Mouse (Mus musculus): ENCODE data around the gene Gm20518.

Gm20518 gene

DNA sequence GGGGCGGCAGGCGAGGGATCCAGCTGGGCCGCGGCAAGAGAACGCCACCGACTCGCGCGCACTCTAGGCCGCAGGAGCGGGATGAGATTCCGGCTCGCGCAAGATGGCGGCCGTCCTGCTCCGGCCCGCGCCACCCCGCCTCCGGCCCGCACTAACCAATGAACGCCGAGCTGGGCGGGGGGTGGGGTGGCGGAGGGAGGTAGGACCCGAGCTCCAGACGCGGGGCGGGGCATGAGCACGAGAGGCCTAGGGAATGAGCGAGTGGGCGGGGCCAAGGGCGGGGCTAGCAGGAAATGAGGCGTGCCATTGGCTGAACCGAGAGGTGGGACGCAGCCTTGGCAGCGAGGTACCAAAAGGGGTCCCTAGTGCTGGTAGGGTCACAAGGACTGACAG is at the start of gene Gm20518:
Gene Gm20518, minus strand, starts transcription at position 105 of the 393 bp plus-strand sequence.
- peak; percentile 99 for DNase-seq (ENCODE audit: inconsistent ontology term)

DNA sequence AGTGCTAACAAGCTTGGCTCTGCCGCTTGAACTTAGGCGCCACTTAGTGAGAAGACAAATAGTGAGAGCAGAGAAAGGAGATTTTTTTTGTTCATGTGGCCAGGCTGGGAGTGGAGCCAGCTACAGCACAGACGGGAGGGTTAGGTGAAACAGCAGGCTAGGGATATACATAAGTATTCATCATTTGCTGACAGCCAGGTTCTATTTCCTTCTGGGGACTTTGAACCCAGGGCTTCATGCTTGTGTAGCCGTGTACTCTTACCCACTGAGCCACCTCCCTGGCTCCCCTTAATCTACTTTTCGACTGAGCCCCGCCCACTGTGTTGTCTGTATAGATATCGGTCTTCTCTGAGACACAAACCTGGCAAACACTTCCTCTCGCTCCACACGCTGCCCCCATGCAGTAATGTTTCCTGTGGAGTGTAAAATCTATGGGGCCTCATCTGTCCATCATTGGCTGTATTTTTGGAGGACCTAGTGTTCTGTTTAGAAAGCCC is 47.8 kb upstream of the Gm20518 start:
- DNase-seq (ENCODE audit: inconsistent ontology term), result no peak

DNA sequence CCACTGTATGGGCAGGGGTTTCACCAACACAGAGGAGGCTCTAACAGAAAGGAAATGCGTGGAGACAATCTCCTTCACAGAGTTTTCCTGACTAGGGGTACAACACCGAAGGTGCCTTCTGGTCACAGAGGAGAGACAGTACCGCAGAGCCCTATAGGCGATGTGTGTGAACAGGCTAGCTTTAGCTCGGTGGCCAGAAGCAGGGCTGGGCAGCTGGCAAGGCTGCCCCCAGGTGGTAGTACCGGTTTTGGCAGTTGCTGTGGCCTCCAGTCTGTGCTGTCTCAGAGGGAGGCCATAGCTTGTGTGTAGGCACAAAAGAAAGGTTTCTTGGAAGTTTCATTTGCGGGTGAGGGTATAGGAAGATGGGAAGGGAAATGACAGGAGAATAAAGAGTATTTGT is 47.4 kb upstream of the Gm20518 start:
- DNase-seq (ENCODE audit: inconsistent ontology term), result peak; percentile 58

DNA sequence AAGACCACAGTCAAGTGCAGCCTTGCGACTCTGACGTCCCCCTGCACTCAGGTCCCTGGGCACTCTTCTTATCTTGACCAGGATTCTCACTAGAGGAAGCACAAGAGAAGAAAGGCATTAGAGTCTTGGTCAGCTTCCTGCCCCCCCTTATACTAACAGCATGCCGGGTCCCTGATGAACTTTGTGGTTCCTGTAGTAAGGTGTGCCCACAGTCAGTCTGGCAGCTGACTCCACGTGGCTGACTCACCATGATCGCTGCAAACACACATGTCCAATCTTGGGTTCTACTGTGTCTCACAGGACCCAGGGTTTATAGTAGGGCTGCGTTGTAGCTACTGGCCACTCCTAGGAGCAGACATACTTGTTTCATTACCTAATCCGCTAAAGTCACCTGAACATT is 46.7 kb upstream of the Gm20518 start:
- DNase-seq (ENCODE audit: inconsistent ontology term), result no peak

DNA sequence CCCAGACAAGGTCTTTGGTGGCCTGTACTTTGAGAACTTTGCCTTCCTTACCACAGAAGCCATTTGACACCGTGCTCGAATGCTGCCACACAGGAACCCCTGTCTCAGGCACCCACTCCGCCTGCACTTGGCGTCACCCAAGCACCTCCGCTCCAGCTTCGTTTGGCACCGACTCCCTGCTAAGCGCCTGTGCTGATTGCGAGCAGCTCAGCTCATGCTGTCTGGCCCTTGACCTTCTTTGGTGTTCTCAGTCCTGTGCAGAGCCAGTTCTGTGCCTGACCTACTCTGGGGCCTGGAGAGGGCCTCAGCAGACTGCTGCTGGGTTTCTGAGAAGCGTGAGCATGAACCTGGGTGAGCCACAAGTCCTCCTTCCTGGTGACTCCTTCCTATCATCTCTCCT is 45.3 kb upstream of the Gm20518 start:
- no peak for DNase-seq (ENCODE audit: inconsistent ontology term)

DNA sequence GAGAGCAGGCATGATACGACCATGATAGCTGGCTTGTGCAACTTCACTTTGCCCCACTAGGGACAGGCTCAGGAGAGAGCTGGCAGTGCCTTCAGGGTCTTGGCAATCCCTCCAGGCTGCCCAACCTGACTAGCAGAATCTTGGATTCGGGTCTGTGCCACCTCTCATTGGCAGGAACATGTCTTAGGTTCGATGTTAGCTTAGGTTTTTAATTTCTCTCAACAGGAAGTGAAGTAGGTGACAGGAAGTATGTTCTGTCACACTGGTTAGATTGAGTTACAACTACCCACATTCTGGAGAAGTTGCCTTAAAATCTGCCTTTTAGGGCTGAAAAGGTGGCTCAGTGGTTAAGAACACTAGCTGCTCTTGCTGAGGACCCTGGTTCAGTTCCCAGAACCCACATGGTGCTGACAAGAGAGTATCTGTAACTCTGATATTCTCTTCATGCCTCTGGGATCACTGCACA is 43.0 kb upstream of the Gm20518 start:
- DNase-seq (ENCODE audit: inconsistent ontology term), result no peak

DNA sequence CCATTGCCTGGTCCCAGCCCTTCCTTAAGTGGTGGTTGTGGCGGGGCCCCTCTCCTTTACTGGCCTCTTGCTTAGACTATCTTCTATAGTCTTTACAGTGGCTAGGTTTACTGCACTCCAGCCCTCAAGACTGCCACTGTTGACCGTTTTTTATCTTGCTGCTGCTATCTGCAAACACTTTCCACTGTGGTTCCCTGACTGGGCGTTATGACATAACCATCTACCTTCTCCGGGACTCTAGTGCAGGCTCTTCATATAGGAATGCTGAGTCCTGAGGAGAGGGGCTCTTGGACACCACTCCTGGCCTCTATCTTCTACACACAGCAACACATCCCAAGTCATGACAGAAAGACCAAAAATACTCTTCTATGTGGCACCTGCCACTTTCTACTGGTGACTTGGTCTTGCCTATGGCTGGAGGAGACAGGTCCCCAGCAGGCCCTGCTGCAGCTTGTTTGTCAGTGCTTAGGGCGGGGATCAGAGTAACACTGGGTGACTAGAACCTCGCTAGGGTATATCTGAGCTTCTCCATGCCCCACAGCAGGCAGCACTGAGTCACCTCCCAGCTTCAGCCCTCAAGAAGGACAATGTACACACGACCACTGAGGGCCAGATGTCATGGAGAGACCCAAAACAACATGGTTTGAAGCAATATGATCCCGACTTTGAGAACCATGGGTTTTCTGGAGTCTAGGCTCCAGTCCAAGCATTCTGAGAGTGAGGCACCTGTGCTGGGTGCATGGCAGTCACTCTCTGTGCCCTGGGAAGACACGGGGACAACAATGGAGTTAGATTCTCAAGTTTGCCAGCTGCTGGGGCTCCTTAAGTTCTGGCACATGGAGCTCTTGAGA is 42.3 kb upstream of the Gm20518 start:
- DNase-seq (ENCODE audit: inconsistent ontology term), result no peak

DNA sequence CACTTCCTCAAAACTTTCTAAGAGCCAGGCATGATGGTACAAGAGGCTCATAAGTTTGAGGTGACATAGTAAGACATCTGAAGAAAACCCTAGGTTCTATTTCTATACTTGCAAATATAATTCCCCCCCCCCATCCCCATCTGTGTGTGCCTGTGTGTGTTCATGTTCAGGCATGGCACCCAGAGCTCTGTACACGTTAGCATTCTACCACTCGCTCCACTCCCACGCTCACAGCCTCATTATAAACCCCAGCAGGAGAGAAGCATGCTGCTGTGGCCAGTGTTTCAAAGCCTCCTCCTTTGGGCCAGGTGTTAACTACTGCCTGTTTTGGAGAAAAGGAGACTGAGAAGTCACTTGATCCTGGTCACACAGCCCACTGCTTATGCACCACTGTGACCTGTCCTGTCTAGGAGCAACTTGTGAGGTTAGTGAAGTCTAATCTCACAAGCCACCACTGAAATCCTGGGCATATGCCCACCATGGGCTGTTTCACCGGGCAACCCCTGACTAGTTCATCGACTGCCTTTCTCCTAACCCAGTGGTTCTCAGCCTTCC is 40.5 kb upstream of the Gm20518 start:
- DNase-seq (ENCODE audit: inconsistent ontology term), result no peak

DNA sequence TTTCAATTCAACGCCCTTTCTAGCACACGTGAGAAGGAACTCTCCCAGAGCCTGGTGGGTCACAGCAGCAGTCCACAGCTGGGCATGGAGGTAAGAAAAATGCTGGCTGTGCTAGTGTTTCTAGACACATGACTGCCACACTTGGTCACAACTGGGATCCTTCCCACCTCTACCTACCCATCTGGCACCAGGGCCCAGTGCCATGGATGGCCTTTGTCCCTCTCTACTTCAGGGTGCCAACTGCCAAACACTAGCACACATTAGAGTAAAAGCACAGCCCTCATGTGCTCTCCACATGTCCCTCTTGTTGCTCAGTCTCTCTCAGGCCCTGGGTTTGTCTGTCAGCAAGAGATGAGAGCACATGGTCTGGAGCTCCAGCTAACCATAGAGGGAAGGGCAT is 38.2 kb upstream of the Gm20518 start:
- no peak for DNase-seq (ENCODE audit: inconsistent ontology term)

DNA sequence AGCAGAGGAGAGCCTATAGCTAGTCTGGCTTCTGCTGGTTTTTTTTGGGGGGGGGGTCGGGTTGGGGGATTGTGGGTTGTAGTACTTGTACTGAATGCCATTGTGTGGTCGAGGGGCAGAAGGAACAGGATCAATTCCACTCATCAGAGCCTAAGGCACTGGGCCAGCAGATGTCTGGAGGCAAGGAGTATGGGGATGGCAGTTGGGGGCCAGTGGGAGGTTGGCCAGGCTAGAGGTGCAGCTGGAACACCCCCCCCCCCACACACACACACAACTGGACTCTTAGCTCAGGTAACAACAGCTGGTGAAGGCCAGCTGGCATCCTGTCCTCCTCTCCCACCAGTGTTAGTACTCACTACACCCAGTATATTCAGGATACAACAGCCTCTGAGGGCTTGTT is 37.7 kb upstream of the Gm20518 start:
- no peak for DNase-seq (ENCODE audit: inconsistent ontology term)

DNA sequence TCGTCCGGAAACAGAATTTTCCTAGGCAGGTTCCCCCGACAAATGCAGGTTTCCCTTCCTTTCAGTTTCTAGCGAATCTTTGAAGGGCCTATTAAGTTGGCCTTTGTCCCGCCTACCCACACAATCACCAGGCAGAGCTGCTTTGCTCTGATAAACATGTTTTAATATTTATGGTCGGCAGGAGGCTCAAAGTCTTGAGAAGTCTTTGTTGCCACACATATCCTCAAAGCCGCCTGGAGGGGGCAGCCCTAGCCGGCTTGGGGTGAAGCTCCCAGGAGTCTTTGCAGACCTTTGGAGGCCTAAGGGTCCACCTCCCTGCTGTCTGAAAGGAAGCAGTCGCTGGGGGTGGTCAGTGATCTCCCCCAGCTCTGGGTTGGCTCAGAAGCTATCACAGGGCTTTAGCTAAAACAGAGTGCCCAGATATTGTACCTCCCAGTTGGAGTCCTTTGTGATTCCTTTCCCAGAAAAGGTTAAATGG is 37.2 kb upstream of the Gm20518 start:
- peak; percentile 85 for DNase-seq (ENCODE audit: inconsistent ontology term)

DNA sequence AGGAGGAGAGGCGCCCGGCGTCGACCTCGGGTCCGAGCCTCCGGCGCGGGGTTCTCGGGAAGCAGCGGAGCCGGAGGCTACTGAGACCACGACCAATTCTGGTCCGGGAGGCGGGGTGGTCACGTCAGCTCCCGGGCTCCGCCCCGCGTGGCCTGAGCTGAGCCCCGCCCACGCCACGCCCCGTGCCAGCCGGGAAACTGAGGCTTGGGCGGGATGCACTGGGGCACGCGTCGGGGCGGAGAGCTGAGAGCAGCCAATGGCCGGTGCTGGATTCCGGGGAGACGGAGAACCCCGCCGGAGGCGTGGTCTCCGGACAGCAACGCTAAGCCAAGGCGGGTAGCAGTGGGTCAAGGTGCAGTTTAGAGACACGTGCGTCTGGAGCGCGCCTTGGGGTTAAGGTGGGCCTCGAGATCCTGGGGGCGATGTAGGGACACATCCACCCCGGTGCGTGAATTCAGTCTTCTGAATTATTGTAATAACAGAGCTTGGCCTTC is 36.7 kb upstream of the Gm20518 start, which contains the start of gene Slc25a1:
Gene Slc25a1, minus strand, starts transcription at position 133 of the 494 bp plus-strand sequence.
- peak; percentile 85 for DNase-seq (ENCODE audit: inconsistent ontology term)

DNA sequence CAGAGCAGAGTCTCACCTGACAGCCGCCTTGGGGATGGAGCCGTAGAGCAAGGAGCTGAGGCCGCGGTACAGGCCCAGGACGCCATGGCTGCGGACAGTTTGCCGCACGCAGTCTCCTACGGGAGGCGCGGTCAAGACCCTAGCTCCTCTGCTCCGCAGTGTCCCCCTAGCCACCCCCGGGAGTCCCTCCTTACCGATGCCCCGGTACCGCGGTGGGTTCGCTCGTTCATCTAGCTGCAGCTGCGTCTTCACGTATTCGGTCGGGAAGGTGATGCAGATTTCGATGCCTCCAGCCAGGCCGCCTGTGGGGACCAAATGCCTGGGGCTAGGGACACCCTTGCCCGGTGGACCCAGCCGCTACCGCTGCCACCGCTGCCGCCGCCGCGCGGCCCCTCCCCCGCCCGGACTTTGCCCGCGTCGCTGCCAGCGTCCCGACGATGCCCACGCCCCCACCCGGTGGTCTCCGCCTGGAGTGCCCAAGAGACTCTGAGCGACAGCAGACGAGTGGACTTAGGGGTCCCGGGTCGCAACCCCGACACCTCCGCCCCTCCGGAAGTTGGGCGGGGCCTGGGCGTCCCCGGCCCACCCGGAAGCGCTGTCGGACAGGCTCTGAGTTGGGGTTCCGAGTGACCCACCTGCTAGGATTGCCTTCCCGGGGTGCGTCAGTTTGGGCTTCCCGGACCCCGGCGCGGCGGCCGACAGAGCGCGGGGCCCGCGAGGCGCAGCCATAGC is 36.0 kb upstream of the Gm20518 start:
- no peak for DNase-seq (ENCODE audit: inconsistent ontology term)

DNA sequence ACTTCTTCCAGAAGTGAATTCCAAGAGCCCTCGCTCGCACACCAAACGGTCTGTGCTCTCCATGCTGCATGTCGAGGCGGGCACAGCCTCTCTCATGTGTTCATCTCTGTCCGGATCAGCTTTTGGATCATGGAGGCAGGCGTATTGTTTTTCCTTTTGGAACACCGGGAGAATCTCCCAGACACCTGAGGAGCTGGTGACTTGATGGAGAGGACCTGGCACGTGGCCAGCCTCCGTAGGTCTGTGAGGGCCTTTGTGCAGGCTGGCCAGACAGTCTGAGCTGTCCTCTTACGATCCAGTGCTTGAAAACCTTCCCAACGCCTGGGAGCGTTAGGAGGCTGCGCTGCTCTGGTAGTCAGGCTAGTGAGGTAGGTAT is 30.7 kb upstream of the Gm20518 start:
- DNase-seq (ENCODE audit: inconsistent ontology term), result no peak

DNA sequence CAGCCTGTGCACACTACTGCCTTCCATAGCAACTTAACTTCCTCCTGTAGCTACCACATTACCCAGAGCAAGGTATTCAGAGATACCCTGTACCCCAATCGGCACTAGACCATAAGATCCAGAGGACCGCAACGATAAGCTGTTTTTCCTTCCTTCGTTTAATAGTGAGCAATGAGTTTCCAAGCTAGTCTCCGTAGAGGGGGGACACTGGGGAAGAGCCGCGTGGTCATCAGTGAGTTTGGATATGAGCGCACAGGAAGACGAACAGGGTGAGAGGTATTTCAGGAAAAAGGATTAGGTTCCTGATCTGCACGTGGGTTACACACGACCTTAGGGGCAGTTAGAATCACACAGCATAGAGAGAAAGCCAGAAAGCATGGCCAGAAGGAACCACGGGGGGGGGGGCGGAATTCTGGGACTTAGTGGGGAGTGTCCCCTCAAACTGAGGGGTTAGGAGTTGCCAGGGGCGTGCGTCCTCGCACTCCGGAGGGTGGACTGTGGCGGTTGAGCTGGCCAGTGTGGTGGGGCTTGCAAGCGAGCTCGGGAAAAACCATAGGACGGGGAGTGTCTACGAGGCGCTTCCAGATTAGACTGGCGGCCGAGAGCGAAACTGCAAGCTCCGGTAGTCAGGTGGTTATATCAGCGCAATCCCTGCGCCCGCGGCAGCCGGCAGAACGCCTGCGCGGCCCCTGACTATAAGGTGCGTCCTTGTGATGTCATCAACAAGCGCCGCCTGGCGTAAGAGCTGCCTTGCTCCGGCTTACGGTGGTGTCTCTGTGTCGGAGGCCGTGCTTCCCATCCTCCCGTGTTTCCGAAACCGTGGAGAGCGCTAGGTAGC is 30.1 kb upstream of the Gm20518 start:
- peak; percentile 95 for DNase-seq (ENCODE audit: inconsistent ontology term)

DNA sequence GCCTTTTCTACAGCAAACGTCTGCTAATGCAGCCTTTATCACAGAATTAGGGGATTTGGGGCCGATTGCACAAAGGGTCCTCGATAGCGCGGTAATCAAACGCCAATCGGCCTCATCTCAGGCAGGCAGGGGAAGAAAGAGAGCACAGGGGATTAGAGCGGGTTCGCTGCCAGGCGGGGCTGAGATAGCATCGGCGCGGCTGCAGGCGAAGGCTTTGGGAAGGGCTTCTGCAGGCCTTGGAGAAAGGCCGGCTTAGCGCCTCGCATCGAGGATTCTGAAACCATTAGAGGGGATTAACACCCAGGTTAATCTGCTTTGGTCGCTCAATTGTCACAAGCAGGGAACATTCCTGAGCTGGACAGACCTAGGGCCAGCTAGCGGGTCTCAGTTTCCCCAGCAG is 29.1 kb upstream of the Gm20518 start:
- DNase-seq (ENCODE audit: inconsistent ontology term), result no peak

DNA sequence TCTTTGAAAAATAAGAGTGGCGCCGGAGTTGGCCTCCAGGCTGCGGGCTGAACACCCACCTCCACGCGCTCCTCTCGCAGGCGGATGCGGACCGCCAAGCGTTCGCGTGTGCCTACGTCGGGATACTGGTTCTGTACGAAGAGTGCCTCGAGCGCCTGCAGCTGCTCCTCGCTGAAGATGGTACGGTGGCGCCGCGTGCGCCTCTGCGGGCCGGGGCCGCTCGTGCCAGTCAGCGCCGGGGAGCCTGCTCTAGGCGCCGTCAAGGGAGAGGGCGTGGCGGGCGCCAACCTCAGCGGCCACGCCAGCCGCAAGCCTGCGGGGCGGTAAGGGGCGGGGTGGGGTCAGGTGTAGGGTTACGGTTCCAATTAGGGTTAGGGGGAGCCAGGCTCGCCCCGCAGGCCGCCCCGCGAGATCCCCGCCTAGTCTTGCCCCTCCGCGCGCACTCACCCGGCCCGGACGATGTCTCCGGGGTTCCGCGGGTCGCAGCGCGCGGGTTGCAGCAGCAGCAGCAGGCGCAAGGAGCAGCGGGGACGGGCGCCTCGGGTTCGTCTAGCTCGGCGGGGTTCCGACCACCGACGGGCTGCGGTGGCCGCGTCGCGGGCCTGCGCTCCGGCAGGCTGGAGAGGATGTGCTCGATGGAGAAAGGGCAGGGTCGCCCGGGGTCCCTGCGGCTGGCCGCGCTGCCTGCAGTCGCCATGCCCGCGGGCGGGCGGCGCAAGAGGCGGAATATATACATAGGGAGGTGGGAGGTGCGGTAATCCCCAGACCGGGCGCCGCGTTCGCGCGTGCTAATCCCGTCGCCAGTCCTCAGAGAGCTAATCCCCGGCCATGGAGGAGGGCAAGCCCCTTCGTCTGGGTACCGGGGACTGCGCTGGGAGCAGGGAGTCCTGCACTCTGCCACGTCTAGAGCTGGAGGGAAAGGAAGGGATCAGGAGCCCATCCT is 23.1 kb upstream of the Gm20518 start, which contains the start of gene Gsc2:
Gene Gsc2, minus strand, starts transcription at position 753 of the 943 bp plus-strand sequence.
- DNase-seq (ENCODE audit: inconsistent ontology term), result no peak

DNA sequence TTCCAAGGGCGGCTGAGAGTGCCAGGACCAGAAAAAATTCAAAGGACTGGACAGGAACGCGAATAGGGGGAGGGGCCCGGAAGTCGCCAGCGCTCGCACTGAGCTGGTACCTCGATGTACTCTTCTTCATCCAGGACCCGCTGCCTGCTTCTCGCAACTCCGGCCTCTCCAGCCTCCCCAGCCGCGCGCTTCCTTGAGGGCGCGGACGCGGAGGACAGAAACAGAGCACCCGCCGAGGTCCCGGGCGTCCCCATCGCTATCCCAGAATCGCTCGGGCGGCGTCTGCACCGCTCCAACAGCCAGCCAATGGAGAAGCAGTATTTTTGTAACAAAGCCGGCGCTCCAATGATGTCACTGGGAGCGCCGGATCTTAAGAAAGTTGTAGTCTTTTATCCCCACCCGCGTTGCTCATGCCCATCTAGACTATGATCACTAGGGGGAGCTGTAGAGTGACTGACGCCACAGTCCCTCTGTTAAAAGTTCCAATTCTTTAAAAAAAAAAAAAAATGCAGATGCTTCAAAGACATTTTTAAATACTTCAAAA is 19.7 kb upstream of the Gm20518 start, which contains the start of gene Ess2:
Gene Ess2, minus strand, starts transcription at position 297 of the 544 bp plus-strand sequence.
- DNase-seq (ENCODE audit: inconsistent ontology term), result peak; percentile 90

DNA sequence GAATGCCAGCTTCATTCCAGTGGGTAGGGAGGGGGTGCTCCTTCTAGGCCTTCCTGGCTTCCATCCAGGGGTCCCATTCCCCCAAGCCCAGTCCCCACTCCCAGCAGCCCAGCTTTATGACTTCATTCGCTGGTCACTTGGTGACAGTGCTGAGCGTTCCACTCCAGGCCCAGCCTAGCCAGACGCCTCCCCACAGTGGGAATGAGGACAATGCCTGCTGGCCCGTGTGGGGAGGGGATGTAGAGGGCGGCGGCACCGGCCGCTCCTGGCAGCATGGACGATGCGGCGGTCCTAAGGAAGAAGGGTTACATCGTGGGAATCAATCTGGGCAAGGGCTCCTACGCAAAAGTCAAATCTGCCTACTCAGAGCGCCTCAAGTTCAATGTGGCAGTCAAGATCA is 7.0 kb upstream of the Gm20518 start, which contains the start of the genes Dgcr2 and Tssk2:
Gene Dgcr2, minus strand, starts transcription at position 101 of the 400 bp plus-strand sequence.
Gene Tssk2, plus strand, starts transcription at position 176 of the 400 bp plus-strand sequence.
- DNase-seq (ENCODE audit: inconsistent ontology term), result no peak

Data from Muller cell, postnatal 12 days (primary cell).